Mouse (Mus musculus) heart, adult 18-20 months (tissue): ENCODE results near the gene Rsl1d1. TPM values are rescaled to one million over a fixed set of nuclear protein-coding genes. Genes with fewer than 3 reads are reported as not detected.
"Not testable (repeated sequence)": the region's sequence is repeated elsewhere in the genome, so short reads cannot be mapped to it uniquely, and the experiment has no call there.

Experiments used
- DNase-seq, 2 experiments: peaks; one replicate each; pipeline ENCODE4 v3.0.0; 2021 to 2022; ENCODE audit warnings: mixed read lengths in 1 of 2
- microRNA-seq, 2 experiments: library from miRNA; unstranded; fragments of <30 nt; microRNA quantifications; one replicate each; pipeline ENCODE4 v1.2.0; 2022
- total RNA-seq, 2 experiments: library from RNA; stranded (reverse); gene quantifications; 2 replicates each; pipeline ENCODE4 v1.2.3; 2021

The Rsl1d1 gene
- total RNA-seq, 2 experiments from 2014 or later: 52.7 to 58.3 TPM

DNA sequence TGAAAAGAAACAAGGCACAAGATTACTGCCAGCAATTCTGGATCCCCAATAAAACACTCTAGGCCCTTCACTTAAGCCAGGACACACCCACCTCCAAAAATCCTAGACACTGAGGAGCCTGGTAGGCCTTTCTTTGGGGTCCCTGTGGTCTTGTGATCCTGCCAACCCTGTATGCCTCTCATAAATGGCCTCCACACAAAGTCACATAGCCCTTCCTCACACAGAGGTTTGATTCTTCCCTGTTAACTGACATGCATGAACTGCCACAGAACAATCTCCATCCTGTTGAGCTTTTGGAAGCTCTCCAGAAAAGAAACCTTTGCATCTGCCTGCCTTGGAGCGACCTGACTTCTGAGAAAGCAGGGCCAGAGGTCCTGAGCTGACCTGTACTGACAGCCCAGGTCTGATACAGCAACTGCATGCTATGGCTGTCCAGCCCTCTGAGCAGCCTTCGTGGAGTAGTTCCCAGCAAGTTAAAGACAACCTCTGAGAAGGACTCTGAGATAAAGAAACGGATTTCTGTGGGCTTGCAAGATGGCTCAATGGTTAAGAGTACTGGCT, 38.4 kb downstream of the Rsl1d1 start:
- DNase-seq: no peak

DNA sequence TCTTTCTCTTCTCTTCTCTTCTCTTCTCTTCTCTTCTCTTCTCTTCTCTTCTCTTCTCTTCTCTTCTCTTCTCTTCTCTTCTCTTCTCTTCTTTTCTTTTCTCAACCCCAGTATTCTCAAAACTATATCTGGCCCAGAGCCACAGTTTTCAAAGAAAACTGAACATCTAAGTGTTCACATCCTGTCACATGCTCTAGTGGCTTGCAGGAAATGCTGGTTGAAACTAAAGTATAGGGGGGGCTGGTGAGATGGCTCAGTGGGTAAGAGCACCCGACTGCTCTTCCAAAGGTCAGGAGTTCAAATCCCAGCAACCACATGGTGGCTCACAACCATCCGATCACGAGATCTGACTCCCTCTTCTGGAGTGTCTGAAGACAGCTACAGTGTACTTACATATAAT, 45.4 kb downstream of the Rsl1d1 start:
- DNase-seq: not testable (repeated sequence)

DNA sequence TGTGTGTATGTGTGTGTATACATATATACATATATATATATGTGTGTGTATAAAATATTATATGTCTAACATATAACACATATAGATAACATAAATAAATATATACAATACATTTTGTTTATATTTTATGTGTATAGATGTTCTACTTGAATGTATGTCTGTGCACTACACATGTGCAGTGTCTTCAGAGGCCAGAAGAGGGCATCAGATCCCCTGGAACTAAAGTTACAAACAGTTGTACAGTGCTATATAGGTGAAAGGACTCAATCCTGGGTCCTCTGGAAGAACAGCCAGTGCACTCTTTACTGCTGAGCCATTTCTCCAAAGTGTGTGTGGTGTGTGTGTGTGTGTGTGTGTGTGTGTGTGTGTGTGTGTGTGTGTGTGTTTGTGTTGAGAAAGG, 48.6 kb downstream of the Rsl1d1 start:
- DNase-seq: no peak

DNA sequence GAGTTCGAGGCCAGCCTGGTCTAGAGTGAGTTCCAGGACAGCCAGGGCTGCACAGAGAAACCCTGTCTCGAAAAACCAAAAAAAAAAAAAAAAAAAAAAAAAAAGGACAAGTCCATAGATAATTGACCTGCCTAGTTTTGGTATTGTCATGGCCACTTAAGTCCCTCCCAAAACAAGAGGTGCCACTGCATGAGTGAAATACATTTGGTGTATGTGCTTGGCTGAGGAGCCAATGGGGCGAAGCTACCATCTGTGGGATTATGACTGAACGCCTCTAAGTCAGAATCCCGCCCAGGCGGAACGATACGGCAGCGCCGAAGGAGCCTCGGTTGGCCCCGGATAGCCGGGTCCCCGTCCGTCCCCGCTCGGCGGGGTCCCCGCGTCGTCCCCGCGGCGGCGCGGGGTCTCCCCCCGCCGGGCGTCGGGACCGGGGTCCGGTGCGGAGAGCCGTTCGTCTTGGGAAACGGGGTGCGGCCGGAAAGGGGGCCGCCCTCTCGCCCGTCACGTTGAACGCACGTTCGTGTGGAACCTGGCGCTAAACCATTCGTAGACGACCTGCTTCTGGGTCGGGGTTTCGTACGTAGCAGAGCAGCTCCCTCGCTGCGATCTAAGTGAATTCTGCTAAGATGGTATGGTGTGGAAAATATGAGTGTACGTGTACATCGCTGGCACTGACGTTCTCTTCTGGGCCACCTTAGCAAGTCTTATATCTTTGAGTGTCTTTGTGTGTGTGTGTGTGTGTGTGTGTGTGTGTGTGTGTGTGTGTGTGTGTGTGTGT, 59.2 kb downstream of the Rsl1d1 start:
- peak; percentile 98 to 100 for DNase-seq

Small RNAs within 50 kb of the gene (microRNA-seq; reads per million reads assigned to microRNA genes)
- 13.3 to 25.1 reads per million in 2 experiments for gene Gm23935

Other genes with a start within 250 kb of the Rsl1d1 start
- 10 to 100 TPM; 24.6 to 26.5 TPM for gene Snn, start 142.4 kb downstream of the Rsl1d1 start, total RNA-seq
- gene Litaf, start 137.2 kb downstream of the Rsl1d1 start, total RNA-seq: 10 to 100 TPM; 17.1 to 20.8 TPM
- 10 to 100 TPM; 13.6 to 14.0 TPM for gene Txndc11, start 68.7 kb downstream of the Rsl1d1 start, total RNA-seq
- gene Zc3h7a, start 26.9 kb downstream of the Rsl1d1 start, total RNA-seq: 10 to 100 TPM; 20.8 to 29.1 TPM
- 10 to 100 TPM; 59.2 to 65.3 TPM for gene Gspt1, start 51.0 kb upstream of the Rsl1d1 start, total RNA-seq
- not detected for gene Tnfrsf17, start 110.5 kb upstream of the Rsl1d1 start, total RNA-seq
- 10 to 100 TPM; 10.5 to 11.4 TPM for gene Snx29, start 119.6 kb upstream of the Rsl1d1 start, total RNA-seq